Mouse (Mus musculus): ENCODE measurements around the gene Trappc3l.
"Not testable (repeated sequence)": the region's sequence is repeated elsewhere in the genome, so short reads cannot be mapped to it uniquely, and the experiment has no call there.

The Trappc3l gene

DNA sequence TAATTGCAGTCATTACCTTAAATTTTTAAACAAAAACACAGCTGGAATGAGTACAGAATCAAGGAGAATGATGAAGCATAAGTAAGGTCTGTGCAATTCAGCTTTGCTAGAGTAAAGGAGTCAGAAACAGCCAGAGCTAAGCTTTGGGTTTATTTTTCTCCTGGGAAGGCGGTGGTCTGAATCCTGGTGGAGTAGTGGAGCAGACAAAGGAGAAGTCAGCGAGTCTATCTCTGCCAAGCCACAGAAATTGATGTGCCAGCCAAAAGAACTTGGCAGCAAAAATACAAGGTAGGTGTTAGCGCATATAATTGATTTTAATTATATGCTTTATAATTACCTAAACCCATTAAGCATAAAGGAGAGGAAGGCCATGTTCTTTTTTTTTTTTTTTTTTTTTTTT is at the start of gene Trappc3l:
Gene Trappc3l, plus strand, starts transcription at position 197 of the 400 bp plus-strand sequence.
- DNase-seq (ENCODE audit: low spot score) = no peak

DNA sequence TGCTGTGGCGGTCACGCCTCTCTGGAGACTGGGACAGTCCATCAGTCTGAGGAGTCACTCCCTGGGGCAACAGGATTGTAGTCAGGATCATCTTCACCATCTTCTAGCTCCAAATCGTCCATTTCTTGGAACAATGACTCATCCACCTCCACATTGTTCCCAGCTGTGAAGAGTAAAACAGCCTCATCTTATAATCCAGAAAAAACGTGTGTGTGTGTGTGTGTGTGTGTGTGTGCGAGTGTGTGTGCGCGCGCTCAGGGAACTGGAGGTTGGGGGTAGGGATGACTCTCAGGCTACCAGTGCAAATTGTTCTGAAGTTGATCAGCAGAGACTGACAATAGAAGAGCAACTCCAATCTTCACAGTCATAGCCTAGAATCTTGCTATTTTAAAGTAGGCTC is 40.7 kb upstream of the Trappc3l start:
- not testable (repeated sequence) for DNase-seq (ENCODE audit: low spot score)

DNA sequence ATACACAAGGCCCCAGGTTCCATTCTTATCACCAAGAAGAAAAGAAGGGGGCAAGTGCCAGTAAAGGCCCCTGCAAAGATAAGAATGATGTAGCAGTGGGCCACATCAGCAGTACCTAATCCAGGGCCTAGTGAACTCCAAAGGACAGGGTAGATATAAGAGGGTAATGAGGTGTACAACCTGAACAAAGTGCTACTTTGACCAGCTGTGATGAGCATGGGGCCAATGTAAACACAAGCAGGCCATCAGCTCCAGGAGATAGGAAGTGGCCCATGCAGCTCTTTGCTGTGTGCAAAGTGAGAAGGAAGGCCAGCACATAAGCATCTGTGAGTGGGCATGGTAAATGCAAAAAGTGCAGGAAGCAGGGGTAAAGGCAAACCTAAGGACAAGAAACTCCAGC is 39.0 kb upstream of the Trappc3l start:
- DNase-seq (ENCODE audit: low spot score) = no peak

DNA sequence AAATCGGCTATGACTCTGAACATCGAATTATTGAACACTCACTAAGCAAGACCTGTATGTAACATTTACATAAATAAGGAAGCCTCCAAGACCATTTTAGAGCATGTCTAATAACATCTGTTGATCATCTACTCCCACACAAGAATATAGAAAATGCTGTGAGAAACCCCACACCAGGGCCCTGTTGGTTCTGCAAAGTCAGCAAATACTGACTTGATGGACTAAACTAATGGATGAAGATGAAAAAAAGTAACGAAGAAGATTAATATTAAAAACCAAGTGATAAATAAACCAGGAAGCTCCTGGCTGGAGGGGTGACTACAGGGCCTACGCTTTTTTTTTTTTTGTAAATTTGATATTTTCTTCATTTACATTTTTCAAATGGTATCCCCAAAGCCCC is 24.8 kb upstream of the Trappc3l start:
- no peak for DNase-seq (ENCODE audit: low spot score)

DNA sequence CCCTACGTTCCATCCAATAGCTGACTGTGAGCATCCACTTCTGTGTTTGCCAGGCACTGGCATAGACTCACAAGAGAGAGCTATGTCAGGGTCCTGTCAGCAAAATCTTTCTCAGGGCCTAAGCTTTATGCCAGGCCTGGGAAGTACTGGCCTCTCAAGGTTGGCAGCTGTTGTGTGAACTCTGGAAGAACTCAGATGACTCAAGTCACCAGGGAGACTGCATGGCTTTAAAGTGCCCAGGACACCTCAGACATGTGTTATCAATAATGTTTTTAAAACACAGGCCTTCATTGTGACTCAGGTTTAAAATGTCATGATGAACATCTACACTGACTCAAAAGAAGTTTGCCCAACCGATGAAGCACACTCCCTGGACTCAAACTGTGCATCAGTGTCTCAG is 24.2 kb upstream of the Trappc3l start:
- DNase-seq (ENCODE audit: low spot score) = no peak

DNA sequence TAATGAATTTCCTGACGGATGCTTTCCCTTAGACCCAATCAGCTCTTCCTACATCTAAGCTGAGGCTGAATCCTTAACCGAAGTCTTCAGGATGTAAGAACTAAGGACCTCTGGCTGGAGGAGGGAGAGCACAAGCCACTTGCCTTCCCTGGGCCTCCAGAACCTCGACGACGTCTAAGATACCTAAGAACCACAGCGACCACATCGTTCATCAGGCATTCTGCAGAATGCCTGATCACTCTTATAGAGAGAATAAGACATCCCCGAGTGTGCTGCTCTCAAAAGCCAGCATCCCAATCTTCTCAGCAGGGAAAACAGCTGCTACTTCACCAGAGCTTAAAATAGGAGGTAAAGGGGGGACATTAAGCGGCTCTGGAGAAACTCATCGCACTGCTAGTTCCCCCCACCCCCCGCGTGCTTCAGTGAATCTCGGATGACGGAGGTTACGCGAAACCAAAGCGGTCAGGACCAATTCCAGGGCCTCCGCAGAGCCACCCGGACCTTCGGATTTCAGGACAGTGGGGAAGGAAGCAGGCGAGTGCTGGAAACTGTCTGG is 18.6 kb upstream of the Trappc3l start:
- peak; percentile 18 for DNase-seq (ENCODE audit: low spot score)

DNA sequence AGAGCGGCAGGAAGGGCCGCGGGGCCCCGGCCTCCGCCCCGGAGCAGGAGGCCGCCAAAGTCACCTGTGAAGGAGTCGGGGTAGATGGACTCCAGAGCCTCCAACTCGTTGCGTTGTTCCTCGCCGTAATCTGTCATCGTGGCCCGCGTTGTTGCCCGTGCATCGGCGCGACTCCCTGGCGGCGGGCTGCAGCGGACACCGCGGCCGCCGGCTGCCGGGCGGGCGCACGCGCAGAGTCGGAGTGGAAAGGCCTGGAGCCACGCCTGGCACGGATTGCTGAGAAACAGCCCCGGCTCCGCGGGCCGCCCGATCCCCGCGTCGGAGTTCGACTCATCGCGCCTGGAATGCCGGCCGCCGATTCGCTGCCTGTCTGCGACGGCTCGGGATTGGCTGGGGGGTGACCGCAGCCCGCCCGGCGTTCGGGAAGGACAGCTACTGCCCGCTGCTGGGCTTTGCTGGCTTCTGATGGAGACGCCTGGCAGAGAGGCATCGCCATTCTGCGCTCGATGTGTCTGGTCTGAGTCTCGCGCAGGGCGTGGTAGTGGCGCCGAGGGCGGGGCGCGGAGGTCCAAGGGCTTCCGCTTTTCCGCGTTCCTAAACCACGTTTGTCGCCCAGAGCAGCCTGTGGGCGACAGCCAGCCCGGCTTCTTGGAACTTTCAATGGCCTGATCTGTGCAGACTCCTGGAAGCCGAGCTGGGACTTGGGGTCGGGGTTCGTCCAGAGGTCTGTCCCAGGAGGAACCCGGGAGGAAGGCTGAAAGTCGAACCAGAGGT is 17.9 kb upstream of the Trappc3l start, which contains the start of gene Rwdd1:
Gene Rwdd1, minus strand, starts transcription at position 323 of the 774 bp plus-strand sequence.
- DNase-seq (ENCODE audit: low spot score) = peak; percentile 98

DNA sequence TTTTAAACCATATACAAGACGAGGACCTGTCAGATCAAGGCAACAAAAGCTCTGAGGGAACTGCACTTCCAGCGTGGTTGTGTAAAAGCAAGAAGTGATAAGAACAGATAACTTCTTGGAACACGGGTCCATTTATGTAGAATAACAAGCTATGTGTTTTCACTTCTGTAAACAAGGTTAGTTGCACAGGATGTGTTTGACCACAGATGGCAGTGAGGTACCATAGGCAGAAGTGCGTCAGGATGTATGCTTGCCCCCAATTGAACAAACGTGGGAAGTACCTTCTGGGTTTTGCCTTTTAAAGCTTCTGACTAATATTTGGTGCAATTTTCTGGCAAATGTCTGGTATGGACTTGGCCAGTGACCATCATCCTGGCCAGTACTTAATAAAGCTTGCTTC is 7.1 kb upstream of the Trappc3l start:
- DNase-seq (ENCODE audit: low spot score) = no peak

DNA sequence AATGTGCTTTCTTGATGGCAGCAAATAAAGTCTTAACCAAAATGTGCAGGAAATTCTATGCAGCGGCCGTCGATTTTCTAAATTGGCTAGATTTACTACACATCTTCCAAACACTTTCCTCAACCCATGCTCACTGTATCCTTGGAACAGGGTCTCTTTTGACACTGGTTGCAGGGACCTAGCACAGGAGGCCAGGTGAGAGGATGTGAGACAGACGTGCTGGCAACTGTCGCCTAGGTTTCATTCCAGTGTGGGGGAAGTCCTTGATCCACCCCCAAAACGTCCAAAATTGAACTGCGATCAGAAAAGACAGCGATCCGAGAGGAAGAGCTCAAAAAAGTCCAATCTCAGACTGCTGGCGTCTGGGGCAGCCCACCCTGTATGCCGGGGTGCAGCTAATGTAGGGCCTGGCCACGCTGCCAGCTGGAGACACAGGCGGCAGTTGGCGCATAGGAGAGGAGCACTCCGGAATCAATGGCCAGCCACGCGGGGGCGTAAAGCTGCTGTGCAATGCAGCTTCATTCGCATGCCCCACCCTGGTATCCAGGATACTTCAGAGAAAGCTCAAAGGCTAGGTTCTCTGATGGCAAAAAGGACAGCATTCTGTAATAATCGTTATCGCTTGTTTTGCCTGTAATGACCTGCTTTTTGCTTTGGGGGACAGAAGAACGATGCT is 3.6 kb upstream of the Trappc3l start:
- DNase-seq (ENCODE audit: low spot score) = peak; percentile 37

DNA sequence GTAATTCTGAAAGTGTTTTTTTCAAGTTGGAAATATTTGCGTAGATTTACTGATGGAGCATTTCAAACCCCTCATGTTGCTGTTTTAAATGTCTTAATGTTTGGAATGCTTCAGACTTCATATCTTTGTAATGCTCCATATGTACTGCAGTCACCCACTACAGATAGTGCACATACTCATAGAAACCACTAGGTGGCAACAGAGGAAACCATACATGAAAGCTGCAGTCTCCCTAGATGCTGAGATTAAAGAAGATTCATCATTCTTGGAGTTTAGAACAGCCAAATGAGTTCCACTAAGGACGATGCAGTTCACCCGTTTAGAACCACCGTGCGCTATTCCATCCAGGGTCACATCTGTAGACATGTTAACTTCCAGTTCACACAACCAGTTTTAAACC is 810 bp upstream of the Trappc3l start:
- DNase-seq (ENCODE audit: low spot score) = no peak

DNA sequence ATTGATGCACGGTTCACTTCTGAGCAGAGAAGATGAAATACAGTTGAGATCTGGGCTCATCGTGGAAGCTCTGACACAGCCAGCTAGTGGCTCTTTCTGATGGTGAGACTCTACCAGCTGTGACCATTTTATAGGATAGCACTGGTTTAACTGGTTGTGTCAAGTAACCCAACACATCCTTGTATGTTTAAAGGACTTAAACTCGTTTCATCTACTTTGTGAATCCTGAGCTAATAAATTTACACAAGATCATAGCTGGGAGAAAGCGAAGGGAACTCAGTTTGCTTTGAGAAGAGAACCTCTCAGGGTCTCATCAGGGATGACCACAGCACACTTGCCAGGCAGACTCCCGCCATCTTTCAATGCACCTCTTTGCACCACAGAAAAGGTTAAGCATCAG is 6.8 kb downstream of the Trappc3l start, which contains the start of gene Calhm4:
Gene Calhm4, minus strand, starts transcription at position 101 of the 400 bp plus-strand sequence.
- DNase-seq (ENCODE audit: low spot score) = no peak

DNA sequence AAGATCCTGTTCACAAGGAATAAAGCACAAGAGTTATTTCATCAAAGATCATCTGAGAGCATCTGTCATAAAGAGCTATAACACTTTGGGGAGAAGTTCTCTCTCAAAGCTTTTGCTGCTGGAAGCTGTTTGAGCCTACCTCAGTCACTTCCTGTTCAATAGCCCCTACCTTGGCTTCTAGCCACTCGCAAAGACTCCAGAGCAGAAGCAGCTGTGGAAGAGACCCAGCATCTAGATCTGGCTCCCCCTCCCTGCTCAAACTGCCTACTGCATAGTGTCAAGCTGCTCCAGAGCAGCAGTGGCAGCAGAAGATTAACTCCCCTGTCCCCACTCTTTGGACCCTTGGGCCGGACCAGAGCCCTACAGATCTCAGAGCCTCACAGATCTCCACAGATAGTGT is 16.6 kb downstream of the Trappc3l start:
- DNase-seq (ENCODE audit: low spot score) = no peak

DNA sequence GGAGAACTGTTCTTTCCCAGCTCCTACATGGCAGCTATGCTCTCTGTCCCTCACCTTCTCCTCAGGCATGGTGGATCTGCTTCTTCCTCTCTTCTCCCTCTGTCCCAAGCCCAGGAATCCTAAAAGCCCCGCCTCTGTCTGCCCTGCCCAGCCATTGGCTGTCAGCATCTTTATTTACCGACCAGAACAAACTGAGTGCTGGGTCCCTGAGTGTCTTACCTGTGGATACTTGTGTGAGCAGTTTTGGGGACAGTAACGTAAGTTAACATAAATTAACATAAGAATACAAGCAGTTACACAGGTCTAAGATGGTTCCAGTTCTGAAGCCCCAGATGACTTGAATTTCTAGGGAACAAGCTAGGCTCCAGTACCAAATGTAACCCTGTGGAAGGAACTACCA is 29.2 kb downstream of the Trappc3l start:
- no peak for DNase-seq (ENCODE audit: low spot score)

DNA sequence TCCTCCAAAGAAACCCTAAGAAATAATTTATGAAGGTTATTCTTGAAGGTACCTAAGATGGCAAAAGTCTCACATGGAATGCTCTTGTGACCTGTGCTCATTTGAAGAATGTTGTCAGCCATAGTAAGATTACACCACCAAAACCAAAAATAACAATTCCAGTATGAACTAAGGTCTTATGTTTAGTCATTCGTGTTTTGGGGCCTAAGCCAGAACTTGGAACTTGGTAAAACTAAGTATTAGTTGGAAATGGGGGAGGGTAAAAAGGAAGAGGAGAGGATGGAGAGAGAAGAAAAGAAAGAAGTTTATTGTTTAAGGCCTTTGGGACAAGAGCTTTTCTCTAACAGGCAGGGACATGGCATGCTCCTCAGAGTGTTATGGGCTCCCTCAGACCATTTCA is 32.2 kb downstream of the Trappc3l start:
- DNase-seq (ENCODE audit: low spot score) = no peak

DNA sequence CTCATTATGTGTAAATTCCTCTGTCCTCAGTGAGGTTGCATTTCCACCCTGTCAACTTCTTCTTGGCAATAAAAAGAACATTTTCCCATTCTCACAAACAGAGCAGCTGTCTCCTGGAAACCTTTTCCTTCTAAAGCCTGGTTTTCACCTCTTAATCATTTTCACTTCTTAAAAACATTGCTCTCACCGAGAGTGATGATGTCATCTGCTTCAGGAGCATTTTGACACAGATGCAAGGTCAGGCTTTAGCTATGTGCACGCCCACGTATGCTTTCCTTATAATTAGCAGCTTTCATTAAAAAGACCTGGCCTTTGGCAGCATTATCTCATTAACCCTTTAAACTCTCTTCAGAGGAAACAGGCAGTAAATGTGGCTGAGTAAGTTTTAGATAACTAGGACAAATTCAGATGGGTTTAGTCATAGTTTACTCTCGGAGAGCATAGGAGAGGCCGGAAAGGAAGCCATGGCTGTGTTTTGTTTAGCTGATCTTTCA is 33.6 kb downstream of the Trappc3l start:
- no peak for DNase-seq (ENCODE audit: low spot score)

DNA sequence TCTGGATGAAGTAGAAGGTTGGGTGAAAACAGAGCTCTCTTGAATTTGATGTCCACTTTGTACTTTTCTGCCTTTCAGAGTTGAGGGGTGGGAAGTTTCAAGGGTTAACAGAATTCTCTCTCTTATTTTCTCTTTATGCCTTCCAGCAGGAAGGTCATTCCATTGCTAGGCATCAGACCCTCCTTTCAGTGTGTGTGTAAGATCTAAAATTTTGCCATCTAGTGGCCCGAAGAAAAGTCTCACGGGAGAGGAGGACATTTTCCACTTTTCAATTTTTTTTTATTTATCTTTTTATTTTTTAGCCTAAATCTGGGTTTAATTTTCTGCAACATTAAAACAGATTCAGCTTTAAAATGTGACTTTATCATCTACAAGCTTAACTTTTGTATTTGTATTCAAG is 34.3 kb downstream of the Trappc3l start:
- DNase-seq (ENCODE audit: low spot score) = no peak

DNA sequence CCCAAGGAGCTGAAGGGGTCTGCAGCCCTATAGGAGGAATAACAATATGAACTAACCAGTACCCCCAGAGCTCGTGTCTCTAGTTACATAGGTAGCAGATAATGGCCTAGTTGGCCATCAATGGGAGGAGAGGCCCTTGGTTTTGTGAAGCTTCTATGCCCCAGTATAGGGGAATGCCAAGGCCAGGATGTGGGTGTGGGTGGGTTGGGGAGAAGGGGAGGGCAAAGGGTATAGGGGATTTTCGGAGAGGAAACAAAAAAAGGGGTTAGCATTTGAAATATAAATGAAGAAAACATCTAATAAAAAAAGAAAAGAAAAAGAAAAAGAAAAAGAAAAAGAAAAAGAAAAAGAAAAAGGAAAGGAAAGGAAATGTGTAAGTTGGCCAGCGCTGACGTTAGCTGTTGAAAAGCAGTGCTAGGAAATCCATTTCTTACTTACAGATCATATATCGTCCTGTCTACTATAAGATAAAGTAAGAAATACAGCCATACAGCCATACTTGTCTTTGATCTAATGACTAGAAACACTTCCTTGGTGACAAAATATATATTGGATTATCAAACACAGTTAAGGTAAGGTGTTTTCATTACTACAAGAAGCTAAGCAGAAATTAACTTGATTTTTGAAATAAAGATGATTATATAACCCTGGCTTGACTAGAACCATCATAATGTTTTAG is 37.3 kb downstream of the Trappc3l start:
- DNase-seq (ENCODE audit: low spot score) = no peak

DNA sequence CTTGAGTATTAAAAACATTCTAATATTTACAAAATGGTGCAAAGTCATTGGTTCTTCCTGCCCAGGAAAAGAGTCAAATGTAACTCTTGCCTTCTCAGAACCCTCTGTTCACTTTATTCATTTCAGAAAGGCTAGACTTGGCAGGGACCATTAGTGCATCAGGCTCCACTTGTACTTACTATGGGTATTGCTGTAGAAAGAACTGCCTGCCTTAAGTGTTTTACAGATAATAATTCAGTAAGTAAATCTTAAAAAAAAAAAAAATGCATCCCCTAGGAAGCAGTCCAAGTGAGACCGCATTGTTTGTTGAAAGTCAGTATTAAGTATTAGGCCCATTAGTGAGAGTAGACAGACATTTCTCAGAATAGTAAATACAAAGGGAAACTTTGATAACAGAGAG is 49.1 kb downstream of the Trappc3l start:
- DNase-seq (ENCODE audit: low spot score) = no peak

DNA sequence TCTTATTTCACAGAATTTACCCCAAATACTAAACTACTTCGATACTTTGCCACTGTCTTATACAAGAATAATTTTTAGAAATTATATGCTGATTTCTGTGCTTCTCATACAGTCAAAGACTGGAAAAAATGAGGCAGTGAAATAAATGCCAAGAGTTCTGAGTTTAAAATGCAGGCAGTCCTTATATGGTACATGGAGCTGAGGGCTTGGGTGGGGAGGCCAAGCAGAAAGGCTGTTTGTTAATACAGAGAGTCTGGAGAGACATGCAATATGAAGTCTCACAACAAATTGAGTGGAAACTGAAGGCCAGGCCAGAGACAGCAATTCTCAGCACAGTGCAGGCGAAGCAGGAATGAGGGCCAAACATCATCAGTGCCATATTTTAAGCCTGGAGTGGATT is 51.1 kb downstream of the Trappc3l start:
- no peak for DNase-seq (ENCODE audit: low spot score)

DNA sequence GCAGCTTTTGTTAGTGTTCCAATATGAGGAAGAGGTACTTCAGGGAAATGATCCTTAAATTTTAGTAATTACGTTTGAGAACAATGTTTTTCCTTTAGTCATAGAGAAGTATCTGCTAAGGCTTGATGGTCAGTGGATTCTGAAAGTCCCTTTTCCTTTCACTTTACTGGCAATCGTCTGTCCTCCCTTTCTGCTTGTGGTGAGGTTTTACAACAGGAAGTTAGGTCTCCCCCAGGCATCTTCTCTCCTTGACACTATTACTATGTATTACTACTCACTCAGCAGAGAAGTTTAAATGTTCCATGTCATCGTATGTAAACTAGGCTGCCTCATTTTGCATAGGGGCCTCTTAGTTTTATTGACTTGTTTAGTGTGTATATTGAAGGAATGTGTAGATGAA is 52.1 kb downstream of the Trappc3l start:
- DNase-seq (ENCODE audit: low spot score) = no peak

DNA sequence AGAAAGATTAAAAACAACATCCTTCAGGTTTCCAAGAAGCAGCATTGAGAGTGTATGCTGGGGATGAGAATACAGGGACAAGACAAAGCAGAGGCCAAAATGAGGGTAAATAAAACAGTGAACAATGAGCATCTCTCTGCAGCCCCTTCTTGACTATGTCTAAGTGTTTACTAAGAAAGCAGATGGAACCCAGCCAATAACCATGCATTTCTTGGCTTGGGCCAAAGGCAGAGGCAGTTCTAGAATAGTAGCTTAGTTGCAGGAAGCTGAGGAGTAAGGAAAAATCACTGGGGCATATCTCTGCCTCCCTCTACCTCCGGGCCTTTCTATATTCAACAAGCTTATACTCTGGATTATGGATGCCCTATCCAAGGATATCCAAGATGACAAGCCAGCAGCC is 53.1 kb downstream of the Trappc3l start:
- DNase-seq (ENCODE audit: low spot score) = no peak

DNA sequence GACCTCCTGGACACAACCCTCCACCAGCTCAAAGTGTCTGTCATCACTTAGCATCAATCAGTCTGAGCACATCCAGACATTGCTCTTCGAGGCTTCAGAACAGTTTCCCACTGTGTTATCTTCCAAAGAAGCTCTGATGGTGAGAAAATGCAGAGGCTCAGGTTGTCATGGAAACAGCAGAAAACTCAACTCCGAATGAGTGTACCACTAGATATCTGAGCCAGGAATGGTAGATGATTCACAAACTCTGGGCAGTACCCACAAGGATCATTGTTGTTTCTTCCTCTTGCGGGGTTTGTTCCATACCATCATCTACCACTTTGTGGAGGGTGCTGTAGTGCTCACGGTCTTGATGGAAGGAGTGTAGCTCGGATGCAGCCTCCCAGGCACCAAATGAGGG is 54.5 kb downstream of the Trappc3l start:
- no peak for DNase-seq (ENCODE audit: low spot score)

DNA sequence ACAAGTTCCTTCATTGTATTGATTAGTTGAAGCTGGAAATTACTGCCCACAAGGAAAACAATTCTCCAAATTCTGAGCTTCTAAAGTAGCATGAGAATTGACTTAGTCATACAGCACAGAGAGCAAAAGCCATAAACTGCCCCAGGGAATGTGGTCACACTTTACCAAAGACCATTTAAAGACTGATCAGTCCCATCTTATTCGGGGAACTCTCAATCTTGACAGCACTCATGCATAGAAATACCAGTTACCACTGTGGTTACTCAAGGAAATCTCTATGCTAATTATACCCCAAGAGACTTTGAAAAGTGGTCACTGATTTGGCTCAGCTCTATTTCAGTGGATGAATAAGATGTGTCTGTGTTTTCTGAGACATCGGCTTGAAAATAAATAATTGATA is 57.8 kb downstream of the Trappc3l start:
- no peak for DNase-seq (ENCODE audit: low spot score)
